Mouse (Mus musculus) brain, embryonic 18.5 days (tissue): ENCODE measurements around the gene Dtd1.

Source experiments
- DNase-seq: peaks from one replicate; pipeline ENCODE4 v3.0.0-alpha.2; 2012; ENCODE audit warnings: low read depth, low spot score

Dtd1 gene

DNA sequence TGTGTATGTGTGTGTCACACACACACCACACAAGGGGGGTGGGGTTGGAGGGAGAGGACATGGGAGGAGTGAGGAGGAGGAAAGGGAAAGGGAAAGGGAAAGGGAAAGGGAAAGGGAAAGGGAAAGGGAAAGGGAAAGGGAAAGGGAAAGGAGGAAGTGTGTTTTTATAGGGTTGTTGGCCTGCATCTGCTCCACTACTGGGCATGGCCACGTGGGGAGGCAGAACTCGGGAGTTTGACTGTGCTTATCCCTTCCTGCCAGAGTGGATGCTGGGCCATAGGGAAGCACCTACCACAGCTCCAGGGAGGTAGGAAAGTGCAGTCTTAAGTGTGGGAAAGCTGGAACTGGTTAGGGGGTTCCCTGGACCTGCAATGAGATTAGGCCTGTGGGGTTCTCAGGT, 114.9 kb downstream of the Dtd1 start:
- DNase-seq = no peak

DNA sequence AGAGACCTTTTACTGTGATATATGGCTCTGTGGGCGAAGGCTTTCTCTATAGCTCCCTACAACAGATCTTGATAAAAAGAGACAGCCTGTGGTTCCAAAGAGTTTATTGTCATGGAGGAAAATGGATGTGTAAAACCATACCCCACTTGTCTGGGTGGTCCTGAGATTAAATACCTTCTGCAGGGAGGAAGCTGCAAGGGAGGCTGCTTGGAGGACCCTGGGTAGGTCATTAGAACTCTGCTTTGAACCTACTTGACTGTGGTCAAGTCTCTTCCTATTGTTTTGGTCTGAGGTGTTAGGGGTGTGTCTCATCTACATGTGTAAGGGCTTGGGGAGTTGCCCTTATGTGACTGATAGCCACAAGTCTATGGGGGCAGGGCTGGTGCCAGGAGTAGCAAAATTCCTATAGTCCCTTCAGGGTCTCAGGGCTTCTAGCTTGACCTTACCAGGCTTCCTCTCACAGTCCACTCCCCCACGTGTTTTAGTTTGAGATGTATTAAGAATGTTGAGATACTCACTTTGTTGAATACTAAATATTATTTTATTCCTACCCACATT, 115.6 kb downstream of the Dtd1 start:
- no peak for DNase-seq

DNA sequence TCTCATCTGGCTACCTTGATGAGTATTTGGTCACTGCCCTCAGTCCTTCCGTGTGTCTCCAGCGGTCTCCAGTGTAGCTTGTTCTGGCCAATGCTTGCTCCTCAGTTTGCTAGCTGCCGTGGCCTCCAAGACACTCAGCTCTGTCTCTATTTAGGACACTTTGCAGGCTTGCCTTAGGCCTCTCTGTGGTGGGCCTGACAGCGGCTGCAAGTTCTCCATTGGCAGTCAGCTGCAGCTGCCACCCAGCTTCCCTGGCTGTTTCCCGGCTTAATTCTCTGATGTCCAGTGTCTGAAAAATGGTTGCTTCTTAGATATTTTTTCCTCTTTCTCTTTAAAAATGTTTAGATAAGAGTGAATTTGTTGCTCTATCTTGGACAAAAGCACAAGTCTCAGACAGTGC, 116.6 kb downstream of the Dtd1 start:
- no peak for DNase-seq

DNA sequence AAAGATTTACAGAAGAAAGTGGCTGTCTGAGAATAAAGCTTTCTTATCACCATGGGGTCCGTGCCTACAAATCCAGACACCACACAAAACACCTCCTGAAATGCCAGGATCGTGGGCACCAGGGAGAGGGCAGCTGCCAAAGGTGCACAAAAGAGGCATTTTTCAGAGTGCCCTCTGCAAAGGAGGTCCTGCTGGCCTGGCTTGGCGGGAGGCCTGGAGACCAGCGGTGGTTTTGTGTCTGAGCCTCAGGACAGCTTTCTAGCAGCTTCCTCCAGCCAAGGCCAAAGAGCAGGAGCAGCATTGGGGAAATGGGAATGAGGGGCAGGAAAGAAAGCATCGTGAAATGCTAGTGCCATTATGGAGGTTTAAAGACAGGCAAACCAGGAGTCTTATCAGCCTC, 118.6 kb downstream of the Dtd1 start:
- DNase-seq = no peak

DNA sequence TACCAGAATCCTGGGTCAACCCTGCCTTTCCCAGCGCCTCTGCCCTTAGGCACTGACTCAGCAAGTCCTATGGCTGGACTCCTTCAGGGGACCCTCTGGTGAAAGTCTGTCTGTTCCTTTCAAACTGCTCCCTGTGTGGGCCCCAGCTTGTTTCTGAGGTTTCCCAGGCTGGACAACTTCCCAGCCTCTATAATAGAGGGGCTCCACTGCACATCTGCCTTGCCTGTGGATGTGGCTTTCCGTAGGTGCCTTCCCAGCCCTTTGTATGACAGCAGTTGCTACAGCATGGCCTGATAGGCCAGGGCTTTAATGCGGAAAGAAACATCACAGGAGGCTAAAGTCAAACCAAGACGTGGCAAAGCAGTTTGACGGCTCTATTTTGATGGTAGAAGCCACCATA, 119.6 kb downstream of the Dtd1 start:
- no peak for DNase-seq

DNA sequence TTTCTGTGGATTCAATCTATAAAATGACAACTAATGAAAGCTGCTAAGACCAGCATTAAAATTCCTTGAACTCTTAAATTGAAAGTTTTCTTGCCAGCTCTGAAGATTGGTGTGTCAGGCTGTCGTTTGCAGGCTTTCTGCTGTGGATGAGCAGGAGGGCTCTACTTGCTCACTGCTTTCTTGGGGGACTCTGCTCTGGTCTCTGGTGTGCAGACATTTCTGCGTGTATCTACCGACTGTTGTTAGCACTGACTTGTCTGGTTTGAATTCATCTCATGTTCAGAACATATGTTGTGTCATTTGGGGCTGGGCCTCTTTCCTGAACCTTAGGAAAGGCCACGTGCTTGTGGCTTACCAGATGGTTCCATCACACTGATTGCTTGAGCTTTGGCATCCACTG, 120.0 kb downstream of the Dtd1 start:
- no peak for DNase-seq

DNA sequence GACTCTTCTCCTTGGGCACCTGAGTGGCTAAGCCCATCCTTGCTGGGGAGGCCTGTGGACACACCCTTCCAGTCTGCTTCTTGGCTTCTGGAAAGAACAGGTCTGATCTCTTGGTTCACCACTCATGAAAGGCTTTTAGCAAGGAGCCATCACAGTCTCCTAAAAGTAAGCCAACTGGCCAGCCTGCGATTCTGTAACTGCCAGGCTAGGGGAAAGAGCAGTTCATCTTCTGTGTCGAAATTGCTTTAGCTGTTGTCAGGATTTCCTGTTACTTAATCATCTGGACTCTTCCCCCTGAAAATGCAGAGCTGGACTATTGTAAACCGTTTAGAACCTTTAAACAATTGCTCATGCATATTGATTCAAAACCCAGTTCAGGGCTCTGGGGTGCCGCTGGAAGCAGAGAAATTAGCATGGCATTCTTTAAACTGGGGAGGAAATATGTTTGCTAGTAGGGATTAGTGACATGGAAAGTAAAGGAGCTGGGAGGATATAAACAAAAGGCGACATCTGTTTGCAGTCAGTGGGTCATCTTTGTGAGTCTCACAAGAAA, 120.8 kb downstream of the Dtd1 start:
- DNase-seq = no peak

DNA sequence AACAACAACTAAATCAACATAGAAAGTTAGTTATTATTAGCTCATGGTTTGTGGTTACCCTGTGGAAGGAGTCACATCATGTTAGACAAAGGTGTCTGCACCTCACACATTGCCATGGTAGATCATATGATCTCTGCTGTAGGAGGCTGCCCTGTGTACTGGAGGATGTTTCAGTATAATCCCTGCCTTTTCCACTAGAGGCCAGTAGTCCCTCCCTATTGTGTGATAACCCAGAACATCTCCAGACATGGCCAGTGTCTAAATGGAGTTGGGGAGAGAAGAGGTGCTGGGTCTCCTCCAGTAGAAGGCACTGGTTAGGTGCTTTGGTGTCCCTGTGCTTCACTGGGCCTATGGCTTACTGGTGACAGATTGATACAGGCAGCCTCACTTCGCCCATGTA, 125.0 kb downstream of the Dtd1 start:
- DNase-seq = no peak

DNA sequence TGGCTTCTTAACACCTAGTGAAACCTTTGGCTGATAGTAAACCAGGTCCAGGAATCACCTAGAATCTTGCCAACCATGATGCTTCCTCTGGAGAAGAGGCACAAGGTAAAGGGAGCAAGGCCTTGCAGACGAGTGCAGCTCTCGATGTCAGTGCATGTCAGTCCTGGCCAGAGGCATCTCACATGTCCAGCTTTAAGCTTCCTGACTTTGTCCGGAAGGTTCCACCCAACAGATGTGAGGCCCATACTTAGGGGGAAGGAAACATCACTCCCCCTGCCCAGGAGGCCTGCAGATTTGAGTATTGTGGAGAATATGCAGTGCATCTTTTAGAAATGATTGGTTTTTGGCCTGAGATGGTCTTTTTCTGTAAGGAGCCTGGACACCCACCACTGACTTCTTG, 127.4 kb downstream of the Dtd1 start:
- no peak for DNase-seq

DNA sequence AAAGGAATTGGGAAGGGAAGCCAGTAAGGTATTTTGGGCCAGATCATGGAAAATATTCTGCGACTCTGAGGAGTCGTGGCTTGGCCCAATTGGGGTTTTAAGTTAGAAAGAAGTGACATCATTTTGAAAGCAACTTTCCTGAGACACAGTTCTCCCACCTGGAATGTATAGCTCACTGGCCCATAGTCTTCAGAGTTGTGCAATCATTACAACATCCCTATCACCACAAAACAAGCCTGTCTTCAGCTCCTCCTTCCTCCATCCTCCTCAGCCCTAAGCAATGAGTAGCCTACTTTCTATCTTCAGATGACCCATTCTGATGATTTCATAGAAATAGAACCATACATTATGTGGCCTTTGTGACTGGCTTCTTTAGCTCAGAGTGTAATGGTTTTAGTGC, 130.1 kb downstream of the Dtd1 start:
- DNase-seq = no peak

DNA sequence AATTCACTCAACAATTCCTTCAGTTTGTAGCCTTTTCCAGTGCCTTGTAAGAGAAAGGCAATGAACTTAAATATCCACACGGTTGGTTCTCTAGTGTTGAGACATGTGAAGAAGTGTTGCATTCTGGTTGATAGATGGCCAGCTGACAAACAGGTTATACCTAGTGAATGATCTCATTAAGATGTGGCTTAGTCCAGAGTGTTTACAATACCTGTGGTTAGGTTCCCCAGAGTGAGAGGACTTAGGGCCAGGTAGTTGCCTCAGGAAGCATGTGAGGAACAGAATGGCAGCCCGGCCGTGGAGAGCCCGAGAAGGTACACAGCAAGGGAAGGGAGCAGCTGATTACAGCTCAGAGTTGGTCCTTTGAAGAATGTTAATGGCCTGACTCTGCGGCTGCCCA, 138.5 kb downstream of the Dtd1 start:
- no peak for DNase-seq

DNA sequence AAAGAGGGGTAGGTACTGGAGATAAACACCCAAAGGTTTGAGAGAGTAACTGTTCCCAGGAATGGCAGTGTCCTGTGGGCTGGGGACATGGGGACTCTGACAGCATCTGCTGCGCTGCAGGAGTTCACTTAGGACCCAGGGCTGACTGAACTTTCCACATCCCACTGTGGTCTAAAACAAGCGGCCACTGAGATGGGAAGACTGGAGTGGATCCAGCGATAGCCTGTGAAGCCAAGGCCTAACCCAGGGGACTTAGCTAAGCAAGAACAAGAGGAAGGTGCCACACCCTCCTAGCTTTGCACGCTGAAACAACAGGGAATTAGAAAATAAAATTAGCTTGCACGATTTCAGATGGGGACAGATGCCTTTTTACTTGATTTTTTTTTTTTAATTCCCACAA, 138.9 kb downstream of the Dtd1 start:
- DNase-seq = no peak

DNA sequence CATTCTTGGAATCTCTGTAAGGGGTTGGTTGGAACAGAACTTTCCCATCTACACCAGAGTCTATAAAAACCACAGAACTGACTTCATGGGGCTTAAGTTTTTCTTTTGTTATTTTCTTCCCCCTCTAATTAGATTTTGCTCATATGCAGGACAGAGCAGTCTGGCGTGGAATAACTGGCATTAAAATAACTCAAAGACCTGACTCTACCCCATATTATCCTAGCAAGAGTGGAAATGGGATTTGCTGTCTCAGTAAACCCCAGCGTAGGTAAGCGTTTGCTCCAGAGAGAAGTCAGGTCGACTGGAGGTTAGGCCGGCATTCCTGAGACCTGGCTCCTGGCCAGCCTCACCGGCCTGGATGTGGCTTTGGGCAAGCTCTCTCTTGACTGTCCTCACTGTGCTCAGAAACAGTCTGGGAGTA, 140.9 kb downstream of the Dtd1 start:
- DNase-seq = no peak

DNA sequence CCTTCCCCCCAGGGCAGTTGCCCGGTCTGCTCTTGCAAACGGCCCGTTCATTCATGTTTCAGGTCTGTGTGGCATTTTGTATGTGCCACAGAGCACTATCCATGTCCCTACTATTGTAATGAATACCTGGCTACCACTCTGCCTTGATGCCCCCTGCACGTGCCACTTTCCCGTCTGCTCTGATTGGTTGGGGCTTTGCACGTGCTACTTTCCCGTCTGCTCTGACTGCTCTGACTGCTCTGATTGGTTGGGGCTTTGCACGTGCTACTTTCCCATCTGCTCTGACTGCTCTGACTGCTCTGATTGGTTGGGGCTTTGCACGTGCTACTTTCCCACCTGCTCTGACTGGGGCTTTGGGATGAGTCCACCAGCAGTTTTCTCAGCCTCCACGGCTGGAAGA, 142.3 kb downstream of the Dtd1 start:
- DNase-seq = no peak

DNA sequence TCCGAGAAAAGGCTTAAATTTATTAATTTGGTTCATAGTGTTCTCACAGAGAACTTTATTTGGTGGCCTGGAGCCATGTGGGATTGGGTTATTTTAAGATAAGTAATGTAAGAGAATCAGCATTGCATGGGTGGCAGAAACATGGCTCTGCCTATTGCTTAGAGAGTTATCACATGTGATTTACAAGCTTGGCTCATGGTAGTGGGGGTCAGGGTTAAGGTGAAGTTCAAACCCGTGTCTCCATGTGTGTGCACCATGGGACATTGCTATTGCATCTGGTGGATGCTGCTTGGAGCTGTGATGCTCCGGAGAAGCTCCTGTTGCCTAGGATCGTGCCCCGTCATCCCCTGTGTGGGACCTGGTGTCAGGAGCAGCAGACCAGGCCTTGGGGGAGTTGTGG, 143.6 kb downstream of the Dtd1 start:
- DNase-seq = no peak

DNA sequence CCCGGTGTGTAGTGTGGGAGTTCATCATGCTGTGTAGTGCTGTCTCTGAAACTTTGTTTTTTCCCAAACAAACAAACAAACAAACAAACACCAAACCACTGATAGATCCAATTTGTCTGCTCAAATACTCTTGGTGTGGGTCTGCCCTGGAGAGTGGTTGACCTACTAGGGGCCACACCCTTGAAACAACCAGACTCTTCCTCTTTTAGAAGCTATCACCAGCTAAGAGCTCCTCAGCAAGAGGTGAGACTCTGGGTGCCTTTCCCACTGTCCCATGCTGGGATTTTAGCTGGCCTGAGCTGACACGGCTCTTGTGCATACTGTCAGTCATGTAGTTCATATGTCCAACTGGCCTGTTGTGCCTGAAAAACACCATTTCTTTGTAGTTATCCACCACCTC, 145.6 kb downstream of the Dtd1 start:
- DNase-seq = no peak

DNA sequence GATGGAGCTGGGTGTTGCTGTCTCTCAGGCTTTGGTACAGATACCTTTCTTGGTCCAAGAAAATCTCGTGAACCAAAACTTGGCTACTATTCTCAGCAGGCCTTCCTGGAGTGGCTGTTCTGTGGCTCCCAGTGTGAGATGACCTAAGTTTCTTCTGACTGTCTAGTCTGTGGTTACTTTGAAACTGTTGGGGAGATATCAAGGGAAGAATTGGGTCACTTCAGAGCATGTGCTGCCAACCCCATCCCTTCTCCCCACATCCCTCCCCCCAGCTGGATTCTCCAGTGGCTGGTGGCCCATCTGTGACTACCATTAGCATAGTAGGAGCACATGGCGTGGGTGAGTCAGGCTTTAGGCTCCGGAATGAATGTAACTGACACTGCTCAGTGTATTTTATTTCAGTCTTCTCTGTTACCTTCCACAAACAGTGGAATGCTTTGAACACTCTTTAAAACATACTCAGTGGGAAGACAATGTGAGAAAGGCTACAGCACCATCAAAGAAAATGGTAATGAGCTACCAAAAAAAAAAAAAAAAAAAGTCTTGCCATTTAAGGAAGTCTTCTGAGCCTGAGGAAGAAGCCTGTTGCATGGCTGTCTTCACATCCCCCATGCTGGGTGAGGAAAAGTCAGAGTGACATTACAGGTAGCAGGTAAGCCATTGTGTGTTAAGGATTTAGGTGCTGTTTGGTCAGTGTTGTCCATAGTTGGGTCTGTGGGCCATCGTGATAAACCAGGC, 146.5 kb downstream of the Dtd1 start:
- no peak for DNase-seq

DNA sequence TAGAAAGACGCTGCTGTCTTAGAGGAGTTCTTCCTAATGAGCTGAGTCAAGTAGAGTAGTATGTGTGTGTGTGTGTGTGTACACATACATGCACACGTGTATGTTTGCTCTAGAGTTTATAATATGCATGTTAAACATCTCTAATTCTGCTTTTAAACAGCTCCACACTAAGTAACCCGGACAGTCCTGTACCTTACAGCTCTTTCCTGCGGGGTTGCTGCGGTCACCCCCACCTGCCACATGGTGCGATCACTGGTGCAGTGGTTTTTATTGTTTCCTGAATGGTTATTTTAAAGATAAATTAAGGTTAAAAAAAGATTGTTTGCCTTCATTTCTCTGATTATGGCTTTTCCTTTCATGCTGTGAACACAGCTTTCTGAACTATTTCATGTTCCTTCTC, 153.9 kb downstream of the Dtd1 start:
- DNase-seq = no peak

DNA sequence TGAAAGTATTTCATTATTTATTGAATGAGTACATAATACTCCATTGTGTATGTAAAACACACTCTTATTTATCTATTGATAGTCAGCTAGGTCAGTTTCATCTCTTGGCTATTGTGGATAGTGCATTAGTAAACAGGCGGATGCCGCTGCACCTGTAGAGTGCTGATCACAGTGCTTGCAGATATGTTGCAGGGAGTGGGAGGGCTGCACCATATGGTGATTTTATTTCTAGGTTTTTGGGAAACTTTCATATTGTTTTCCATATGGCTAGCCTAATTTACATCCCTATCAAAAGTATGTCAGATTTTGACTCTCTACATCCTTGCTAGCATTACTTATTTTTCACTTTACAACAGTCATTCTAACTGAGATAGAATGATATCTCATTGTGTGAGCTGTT, 155.3 kb downstream of the Dtd1 start:
- no peak for DNase-seq

DNA sequence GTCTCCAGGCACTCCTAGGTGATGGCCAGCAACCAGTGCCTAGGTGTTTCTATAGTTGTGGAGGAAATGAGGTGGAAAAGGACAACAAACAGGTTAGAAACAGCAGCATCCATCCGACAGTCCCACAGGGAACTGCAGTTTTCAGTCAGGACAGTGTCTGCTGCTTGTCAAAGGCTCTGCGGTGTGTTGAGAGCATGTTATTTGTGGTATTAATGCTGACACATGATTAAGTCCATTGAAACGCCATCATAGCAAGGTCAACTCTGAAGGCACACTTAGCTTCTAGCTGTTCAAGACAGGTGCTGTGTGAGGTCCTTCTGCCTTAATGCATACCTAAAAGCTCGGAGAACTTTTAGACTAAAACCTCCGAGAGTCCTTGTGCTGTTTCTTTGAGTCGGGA, 161.0 kb downstream of the Dtd1 start:
- DNase-seq = no peak

DNA sequence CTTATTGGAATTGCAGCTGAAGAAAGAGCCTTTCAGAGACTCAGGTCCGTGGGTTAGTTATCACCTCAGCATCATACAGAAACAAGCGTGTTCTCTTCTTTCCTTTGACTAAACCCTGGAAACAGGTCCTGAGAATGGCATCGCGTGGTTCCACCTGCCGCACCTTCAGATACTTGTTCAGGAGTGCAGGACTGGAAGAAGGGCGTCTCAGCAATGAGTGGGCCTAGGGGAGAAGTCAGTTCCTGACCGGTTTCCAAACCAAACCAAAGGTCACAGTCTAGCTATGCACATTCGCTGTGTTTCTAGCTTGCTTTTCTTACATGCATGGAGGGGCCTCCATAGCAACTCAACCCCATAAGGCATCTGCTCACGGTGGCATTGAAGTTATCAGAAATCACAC, 164.0 kb downstream of the Dtd1 start:
- no peak for DNase-seq

DNA sequence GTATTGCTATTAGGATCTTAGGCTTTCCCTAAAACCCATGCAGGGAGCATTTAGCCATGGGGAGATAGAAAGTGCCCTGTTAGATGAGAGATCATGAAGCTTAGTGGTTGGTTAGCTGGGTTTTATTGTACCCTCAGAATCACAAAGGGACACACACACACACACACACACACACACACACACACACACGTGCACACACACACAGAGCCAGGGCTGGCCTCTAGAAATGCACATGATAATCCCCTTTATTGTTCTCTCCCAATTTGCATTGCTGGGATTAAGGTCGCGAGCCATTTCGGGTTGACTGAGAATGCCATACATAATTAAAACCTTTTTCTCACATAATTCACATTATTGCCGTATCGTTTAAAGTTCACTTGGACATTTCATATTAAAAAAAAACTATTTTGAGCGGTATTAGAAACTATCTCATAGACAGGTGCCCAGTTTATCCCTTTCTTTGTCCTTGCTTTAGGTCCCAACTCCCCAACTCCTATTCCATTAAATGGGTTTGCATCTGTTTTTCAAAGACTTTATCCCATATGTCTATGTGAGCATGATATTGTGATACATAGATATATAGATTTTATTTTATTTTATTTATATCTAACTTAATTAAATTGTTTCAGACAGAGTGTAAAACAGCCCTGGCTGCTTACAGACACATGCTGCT, 164.6 kb downstream of the Dtd1 start:
- DNase-seq = no peak

DNA sequence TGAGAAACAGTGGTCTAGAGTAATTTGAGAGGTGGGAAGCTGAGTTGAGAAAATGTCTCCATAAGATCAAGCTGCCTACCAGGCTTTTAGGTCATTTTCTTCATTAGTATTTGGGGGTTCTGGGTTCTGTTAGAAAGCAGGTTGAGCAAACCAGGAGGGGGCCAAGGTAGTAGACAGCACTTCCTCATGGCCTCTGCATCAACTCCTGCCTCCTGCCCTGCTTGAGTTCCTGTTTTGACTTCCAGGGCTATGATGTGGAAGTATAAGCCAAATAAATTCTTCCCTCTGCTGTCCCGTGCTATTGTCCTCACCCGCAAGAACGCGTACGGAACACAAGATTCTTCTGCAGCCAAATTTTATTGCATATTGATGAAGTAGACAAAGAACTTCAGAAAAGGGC, 165.5 kb downstream of the Dtd1 start:
- DNase-seq = no peak
